Mouse (Mus musculus) embryonic fibroblast, embryonic 13.5 days (primary cell): ENCODE measurements around the gene Gm19426.

ENCODE experiments used
- CTCF ChIP-seq: IDR thresholded peaks from 2 replicates; pipeline ENCODE4 v1.5.1; 2011; ENCODE audit warnings: mild to moderate bottlenecking, control low read depth, low read length, moderate library complexity, borderline replicate concordance; ENCODE audit not compliant: insufficient read depth
- POLR2A ChIP-seq: IDR thresholded peaks from 2 replicates; pipeline ENCODE4 v1.6.1; 2011; ENCODE audit warnings: low read depth, mild to moderate bottlenecking, control low read depth, low read length, moderate library complexity

- TF ChIP-seq CTCF (no peak), POLR2A (no peak)
These were observed 32.2 kb upstream of the Gm19426 start for GRCm38 (mm10) chr2:84775665-84776064.
